Mouse (Mus musculus) monocyte, adult 2 months (primary cell): Measurements from ENCODE around the gene Gm28308.

Source experiments
- DNase-seq, 2 experiments: peaks; one replicate each; pipeline ENCODE4 v3.0.0; 2022; ENCODE audit warnings: low spot score in 2 of 2, low read depth in 1 of 2

Gene Gm28308

DNA sequence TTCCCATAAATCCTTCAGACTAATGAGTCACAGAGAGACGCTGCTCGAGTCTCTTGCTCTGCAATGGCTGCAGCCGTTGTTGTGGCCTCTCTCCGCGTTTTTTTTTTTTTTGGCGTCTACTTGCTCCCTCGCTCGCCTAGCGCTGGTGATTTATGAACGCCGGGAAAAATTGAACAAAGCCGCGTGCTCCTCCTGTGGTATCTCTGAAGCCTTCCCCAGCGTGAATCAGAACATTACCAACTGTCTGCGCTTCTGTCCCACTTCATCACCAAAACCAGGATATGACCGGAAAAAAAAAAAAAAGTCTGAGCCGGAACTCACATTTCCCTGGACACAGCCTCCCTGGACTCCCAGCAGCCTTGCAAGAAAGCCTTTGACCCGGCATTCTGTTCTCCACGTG lies 27.9 kb downstream of the Gm28308 start:
- DNase-seq = no peak

DNA sequence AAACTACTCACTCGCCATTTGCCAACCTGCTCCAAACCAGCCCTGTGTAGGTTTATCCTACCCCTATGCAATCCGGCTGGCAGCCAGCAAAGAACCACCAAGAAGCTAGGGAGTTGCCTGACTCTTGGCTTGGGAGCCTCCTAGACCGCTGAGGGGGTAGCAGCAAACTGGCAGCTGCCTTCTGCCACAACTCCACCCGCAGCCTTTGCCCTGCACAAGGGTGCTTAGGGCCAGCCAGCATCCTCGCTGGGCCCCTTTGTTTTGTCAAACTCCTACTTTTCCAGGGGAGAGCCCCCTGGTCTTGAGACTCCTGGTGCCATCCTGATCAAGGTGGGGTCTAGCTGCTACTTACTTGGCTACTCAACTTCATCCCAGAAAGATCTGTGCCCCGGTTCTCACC lies 28.5 kb downstream of the Gm28308 start:
- DNase-seq = no peak

DNA sequence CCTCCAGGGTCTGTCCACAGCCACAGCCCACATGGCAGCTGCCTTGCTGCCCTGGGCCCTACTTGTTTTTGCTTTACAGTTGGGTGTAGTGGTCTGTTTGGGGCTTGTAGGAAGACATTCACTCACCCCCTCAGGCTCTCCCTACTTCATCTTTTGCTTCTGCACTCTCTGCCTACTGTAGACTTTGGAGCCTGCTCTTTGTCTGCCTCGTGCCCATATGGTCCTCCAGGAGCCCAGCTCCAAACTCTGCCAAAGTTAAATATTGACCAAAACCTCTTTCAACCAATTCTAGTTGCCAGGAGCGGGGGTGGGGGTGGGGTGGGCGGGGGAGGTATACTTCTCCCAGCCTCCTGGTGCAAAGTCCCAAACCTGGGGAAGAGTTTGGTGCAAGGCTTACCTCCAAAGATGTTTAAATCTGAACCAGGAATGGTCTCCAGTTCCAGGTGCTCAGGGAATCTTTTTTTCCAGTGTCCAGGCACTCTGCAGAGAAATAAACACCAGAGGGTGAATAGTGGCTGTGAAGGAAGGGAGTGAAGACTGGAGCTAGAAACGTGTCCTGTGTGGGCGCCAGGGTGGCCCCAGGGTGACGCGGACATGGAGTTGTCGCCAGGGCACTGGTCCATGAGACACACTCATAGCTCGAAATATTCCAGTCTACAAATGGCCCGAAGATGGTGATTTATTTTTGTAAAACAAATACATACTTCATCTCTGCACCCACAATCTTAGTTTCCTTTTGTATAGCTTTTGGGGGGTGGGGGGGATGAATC lies 29.6 kb downstream of the Gm28308 start:
- no peak for DNase-seq

DNA sequence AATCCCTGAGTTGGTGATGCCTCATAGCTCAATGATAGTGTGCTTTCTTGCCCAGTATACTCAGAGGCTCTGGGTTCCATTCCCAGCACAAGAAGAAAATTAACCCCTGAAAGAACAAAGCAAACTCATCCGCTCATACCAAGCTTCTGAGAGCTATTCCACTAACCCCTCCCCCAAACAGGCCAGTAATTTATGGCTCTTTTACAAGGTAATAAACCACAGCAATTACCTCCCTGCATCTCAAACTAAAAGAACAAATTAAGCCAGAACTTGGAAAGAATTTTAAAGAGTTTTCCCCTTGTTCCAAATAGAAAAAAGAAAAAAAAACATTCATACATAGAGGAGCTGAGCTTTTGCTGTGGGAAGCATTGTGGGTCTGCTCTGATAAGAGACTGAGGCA lies 30.3 kb downstream of the Gm28308 start:
- DNase-seq = no peak

DNA sequence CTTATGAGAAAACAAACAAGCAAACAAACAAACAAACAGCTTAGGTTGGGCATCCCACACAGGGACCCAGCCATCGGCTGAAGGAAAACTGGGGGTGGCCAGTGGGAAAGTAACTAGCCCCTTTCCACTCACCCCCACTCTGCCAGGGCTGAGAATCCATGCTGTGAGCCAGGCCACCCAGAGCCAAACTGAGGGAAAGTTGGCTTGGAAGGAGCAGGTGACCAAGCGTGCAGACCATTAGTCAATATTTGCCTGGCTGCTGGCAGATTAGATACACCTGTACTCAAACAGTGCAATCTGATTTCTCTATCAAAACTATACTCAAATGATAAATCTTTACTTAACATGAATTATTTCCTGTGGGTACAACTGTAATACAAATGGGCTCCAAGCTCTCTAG lies 31.1 kb downstream of the Gm28308 start:
- DNase-seq = no peak

DNA sequence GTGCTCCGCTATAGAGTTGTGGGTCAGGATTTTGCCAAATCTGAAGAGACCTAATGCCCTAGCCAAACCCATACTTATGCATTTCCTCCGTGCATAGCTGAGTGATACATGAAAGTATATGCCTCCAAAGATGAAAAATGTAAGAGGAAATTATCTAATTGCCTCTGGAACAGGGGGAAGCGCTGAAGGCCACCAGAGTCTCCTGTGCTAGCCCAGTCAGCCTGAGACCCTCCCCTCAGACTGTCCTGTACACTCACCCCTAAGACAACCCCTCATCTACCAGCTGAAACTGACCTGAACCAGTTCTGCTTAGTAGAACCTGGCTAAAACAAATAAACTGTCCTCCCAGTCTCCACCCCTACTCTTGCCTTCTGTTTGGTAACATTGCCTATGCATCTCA lies 32.4 kb downstream of the Gm28308 start:
- no peak for DNase-seq

DNA sequence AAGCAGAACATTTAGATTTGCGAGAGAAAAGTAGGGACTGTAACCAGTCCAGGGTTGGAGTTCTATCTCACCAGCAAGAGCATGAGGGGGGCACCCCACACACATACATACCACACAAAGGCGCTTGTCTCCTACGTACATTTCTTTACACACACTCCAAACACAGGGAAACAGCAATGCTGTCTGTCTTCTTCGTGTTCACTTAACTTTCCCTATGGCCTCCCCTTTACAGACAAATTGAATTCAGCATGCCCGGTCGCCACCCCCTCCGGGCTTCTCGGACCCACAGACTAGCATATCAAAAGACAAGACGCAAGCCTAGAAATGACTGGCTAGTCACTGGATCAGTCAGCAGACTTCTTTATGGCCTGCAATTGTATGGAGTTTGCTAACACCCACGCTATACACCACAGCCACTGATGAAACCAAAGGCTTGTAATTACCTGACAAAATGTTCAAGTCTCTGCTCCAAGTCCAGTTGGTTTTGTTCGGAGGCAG lies 32.9 kb downstream of the Gm28308 start:
- DNase-seq = no peak

DNA sequence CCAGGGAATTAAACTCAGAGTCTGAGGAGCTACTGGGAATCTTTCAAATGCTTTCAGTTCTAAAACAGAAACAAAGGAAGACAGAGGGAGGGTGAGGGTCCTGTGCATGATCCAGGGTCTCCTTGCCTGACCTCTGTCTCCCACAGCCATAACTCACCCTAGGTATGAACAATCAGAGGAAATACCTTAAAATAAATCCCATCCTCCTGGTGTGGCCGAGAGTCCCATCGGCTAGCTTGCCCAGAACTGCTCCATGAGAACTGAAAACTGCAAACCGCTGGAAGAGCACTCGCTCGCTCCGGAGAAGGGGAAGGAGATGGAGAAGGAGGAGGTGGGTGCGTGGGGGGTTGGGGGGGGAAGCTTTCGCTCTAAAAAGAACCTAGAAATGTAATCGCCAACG lies 33.4 kb downstream of the Gm28308 start:
- no peak for DNase-seq

DNA sequence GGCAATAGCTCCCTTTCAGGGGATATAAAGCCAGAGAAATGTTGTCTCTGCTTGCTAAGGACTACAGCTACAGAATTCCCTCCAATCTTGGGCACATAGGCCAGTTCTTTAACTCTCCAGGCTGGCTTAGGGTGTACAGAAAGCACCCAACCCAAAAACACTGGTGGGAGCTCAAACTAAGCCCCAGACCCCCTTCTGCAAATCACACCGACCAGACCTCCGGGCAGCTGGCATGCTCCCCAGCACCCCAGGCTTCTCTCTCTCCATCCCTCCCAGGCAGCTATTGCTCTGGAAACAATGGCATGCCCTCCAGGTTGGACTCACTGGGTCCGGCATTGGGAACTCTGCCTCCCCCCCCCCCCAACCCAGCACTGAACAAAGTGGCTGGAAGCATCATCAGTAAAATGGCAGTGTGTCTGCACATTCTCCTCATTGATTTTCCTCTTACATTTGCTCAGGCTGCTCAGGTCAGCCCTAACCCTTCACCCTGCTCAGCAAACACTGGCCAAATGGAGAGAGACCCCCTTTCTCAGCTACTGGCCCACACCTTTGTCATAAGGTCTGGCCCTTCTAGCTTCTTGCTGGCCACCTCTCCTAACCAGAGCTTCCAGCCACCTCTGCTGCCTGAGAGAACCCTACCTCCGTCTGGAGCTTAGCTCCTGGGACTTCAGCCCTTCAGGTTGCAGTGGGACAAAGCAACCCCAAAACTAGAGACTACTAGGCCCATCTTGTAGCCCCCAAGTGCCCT lies 34.0 kb downstream of the Gm28308 start:
- DNase-seq = no peak

DNA sequence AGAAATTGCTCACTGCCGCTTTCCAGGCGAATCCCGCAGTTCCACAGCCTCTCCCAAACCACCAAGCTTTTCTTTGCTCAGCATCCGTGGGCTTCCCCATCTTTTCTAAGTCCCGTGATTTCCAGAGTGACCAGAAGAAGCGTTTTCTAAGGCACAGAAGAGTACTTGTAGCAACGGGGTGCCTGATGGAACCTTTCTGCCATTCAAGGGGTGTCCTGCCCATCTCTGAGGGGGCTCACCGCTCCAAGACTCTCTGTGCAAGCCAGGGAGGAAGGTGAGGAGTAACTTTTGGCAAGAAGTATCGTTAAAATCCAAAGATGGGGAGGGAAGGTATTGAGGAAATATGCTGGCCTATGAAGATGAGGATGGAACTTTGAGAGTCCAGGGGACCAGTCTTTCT lies 35.3 kb downstream of the Gm28308 start:
- DNase-seq = no peak

DNA sequence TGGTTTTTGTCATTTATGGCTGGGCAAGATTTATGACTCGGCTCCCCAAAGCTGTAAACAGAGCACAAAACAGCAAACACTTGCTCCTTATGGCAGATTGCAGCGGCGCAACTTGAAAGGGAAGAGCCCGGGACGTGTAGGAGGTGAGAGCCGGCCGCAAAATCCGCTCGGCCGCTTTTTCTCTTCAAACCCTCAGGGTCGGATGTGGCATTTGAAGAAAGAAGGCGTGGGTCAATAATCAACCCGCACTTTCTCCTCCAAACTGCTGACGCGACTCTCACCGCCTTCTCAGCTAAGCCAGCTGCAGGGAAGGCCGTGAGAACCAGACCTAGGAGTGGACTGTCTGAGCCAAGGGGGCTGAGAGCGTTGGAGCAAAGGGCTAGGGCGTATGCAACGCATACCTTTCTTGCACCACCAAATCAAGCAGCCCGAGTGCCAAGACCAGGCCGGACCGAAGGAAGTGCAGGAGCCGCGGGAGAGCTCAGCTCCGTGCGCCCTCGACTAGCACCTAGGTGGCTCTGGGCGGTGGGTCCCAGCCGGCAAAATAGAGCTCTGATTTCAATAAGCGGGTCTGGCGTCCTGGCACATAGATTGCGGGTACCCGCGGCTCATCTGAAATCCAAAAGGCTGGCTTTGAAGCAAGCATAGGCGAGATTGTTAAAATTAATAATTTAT lies 35.9 kb downstream of the Gm28308 start, which contains the start of gene 5730596B20Rik:
TSS of gene 5730596B20Rik (plus strand) at position 438 of the 675 bp plus-strand sequence.
- DNase-seq = no peak

DNA sequence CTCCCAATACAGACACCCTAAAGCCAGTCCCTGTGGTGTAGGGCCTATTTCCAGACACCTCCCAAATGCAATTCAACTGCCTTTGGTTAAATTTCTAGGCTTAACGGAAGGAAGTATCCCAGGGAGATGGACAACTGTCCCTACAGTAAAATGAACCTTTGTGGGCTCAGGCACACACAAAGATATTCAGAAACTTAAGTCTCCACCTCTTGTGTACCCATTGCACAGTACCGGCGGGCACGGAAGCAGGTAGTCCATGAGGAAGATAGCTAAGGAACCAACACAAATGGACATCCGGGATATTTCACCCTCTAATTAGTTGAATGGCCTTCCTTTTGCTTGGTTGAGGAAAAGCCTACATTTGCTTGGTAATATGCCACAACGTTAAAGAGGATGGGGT lies 36.7 kb downstream of the Gm28308 start:
- no peak for DNase-seq

DNA sequence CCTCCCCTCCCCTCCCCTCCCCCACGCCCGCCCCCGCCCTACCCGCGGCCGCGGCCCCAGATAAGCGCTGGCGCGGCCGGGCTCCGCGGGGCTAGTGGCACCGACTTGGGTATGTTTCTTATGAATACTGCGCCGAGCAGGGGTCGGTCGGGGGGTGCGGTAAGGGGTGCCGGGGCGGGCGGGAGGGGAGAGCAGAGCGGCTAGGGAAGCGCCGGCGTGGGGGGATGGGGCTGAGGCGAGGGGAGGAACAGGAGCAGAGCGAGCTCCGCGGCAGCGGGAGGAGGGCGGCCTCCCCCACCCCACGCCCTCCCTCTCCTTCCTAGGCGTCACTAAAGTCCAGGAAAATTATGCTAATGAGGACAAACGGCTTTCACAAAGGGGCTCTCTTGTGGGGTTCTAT lies 37.3 kb downstream of the Gm28308 start:
- DNase-seq = no peak

DNA sequence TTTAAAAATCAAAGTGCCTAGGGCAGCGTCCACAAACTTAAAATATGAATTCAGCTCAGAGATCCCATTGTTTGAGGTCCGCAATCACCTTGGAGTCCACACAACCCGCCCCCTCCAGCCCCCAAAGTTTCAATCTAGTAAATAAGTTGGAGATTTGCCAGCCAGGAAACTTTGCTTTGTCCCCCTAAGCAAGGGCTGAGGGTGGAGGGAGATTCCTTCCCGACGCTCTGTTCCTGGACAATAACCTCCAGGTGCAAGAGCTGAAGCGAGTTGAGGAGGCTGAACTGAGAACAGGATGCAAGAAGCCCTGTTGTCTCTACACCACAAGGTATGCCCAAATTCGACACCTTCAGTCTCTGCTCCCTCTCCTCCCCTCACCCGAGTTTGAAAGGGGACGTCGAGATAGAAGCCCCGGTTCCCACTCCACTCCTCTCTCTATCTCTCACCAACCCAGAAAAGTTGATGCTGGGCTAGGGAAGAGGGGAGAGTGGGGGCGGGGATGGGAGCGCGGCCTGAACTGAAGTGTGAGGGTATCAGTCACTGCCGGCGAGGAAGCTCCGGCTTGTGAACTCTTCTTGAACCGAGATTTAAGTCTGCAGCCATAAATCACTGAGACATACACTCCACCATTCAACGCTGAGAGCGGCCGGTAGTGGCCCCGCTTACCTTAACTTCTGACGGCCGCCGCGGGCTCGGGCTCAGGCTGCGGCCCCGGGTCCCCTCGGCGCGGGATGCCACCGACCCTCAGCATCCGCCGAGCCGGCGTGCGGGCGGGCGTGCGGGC lies 38.0 kb downstream of the Gm28308 start:
- DNase-seq = no peak

DNA sequence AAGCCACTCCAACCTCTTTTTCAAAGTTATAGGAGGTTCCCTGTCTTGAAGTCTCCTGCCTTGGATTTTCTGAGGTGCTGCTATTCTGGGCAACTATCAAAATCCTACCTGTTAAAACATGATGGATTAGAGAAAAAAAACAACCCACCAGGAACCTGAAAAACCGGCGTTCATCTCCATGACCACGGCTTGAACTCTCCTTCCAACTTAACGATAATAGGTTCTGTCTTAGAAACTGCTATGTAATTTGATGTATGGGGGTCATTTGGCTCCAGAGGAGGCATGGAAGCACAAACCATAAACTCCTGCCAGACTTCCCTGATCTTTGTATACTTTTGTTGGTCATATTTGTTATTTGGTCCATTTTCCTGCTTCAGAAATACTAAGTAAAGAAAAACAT lies 39.5 kb downstream of the Gm28308 start:
- no peak for DNase-seq

DNA sequence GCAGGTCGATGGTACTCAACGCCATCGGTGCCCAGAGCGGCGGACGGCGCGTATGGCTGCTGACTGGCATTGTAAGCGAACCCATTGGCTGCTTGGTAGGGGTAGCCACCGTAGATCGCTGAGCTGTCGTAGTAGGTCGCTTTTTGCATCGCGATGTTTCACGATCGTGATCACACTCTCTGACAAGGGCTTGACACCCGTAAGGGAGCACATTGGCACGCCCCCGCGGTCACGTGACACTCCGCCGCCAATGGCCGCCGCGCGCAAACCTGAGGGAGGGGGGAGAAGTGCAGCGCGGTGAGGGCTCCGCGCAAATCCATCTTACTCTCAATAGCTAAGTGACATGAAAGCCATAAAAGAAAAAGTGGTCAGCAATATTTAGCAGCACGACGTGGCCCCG lies 40.6 kb downstream of the Gm28308 start:
- DNase-seq = no peak

DNA sequence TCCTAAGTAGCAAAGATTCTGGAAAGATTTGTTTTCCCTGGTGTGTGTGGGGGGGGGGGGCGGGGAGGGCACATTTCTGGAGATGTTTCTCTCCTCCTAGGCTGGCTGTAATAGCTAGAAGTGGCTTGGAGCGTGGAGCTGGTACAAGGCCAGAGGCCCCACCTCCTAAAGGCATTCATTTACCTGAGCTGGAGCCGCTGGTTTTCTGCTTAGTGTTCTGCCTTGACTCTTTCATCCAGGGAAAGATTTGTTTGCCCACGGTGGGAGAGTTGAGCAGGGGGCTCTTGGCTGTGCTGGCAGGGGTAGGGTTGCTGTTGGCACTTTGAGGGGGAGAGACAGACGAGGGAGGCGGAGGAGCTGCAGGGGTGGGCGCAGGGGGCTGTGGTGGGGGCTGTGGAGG lies 41.2 kb downstream of the Gm28308 start:
- no peak for DNase-seq

DNA sequence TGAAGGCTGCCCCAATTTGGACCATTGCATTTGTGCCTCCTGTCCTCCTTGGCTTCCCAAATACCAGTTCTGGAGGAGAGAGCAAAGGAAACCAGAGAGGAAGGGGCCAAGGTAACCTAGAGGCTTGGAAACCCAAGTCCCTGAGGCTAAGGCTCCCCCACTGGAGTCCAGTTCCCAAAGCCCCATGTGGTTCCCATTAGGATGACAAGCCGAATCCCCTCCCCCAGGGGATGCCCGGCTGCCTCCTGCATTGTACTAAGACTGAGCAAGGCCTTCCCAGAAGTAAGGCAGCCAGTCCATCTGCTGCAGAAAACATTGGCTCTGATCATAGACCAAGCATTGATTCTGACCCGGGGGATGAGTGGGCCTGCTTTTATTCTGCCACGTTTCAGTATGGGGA lies 41.8 kb downstream of the Gm28308 start:
- DNase-seq = no peak

DNA sequence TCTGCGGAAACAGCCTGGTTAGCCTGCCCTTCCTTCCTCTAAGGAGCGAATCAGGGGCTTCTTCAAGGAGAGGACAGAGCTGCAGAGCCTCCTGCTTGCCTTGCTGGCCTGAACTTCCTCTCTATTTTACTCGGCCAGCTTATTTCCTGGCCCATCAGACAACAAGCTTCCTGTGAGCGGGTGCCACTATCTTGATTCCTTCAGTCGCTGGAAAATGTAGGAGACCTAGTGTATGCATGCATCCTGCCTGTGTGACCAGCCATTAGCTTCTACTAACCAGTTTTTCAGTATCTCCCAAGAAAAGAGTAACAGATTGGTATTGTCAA lies 42.3 kb downstream of the Gm28308 start:
- no peak for DNase-seq

DNA sequence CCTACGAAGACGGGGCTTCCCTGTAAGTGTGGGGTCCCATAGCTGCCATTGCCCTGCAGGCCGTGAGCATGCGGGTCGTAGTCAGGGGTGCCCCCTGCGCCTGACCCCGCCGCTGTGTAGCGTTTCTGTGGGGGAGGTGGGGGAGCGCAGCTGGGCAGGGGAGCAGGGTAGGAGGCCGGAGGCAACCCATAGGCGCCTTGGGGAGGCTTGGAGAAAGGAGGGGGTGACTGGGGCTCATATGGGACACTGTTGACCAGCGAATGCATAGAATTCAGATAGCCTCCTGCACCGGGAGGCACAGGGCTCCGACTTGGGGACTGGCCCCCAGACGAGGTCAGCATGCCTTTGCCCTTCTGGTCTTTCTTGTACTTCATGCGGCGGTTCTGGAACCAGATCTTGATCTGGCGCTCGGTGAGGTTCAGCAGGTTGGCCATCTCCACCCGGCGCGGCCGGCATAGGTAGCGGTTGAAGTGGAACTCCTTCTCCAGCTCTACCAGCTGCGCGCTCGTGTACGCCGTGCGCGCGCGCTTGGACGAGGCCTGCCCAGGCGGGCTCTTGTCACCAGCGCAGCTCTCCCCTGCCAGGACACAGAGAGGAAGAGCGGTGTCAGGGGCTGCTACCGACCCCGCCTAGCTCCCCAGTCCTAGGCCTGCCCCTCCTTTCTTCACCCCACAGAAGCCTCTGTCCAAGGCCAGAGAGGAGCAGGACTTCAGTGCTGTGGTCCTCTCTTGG lies 42.8 kb downstream of the Gm28308 start:
- no peak for DNase-seq
